Mouse (Mus musculus): Measurements from ENCODE around the gene Arhgef38. TPM values are rescaled to one million over a fixed set of nuclear protein-coding genes. Genes with fewer than 3 reads are reported as not detected.
A peak's percentile ranks its signal among the peaks of the same experiment; 100 is the strongest.

Arhgef38 gene
- total RNA-seq, 2 experiments from 2014 or later = not detected

DNA sequence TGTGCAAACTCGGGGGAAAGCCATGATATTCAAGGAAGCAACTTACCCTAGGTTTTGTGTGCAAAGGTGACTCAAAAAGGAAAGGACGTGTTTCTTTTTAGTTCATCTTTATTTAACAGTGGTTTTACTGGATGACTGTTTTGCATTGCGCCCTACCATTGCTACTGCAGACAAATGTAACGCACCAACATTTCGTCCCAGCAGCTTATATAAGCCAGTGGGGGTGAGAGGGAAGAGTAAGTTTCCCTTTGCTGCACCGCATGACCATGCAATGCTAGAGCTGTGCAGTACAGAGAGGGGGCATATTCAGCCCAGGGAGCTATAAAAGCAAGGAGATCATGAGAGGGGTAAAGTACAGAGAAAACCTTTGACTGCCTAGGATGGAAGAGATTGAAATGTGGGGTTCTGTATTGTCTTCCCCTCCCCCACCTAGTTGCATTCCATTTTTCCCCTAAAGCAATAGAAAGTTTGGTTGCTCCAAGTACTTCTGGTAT, 70.8 kb downstream of the Arhgef38 start:
- no peak for DNase-seq

DNA sequence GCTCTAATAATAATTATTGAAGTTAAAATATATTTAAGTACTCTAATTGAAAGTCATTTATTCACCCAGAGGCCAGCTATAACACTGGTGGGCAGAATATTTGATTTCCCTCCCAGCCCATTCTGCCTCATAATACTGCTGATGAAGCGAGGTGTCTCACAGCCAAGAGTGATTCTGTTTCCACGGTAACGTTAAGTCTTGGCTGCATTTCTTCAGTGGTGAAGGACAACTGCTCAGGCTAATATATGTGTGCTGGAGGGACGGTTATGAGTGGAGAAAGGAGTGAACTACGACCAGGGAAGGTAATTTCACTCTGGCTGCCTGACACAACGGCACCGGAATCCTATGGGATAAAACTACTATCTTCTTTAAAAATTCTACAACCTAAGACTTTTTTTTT, 71.6 kb downstream of the Arhgef38 start:
- DNase-seq = peak in 1 of 2 experiments; percentile 7

DNA sequence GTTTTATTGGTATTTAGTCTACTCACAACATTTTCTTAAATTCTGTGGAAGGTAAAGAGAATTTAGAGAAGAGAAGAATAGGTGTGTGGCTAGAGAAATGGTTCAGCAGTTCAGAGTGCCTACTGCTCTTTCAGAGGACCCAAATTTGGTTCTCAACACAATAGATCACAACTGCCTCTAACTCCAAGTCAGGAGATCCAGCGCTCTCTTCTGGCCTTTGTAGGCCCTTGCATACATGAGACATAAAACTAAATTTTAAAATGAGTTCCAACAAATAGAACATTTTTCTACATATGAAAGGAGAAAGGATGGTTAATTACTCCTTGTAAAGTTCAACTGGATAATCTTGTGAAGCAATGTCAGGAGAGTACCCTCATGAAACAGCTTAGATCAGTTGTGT, 73.3 kb downstream of the Arhgef38 start:
- DNase-seq = no peak

DNA sequence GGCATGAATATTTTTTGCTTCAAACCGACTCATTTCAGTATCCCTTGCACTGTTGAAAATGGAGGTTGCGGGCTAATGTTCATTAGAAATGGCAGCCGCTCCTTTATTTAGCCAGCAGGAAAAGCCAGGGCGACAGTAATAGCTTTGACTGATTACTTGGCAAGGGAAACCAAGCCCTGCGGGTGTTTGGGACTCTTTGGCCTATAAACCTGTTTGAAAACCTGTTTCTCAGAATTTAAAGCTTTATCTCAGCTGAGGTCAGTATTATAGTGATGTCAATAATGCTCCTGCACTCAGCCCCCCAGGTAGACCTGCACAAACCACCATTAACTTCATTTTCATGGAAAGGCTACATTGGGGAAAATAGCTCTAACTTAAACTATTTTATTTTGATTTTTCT, 76.5 kb downstream of the Arhgef38 start:
- DNase-seq = no peak

DNA sequence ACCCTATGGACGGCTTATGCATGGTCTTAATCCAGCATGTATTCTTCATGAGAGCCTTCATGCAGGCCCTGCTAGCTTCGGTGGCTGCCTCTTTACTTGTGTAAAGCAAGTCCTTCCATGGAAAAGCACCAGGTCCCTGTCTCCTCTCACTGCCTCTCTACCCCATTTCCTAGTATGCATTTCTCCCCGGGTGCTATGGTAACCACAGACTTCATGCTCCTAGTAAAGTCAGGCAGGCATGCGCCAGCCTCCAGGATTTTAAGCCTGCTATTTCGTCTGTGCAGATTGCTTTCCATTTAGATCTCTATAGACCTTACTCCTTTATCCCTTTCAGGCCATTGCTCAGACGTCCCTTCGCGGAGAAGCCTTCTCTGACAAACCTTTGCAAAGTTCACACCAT, 80.1 kb downstream of the Arhgef38 start:
- no peak for DNase-seq

DNA sequence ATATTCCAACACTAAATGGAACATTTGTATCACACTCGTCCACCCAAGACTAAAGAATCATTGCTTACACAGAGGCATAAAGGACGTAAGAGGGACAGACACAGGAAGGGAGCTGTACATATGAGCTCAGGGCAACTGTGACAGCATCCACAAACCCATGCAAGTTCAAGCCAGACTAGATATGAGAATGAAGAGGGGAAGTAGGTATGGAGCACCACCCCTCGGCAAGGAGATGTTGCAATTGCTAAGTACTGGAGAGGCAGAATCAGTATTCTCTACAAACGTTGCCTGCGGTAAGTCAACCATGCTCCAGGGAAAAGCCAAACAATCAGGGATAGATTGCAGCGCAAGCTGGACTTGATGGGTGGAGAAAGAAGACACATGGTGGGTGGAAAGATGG, 81.1 kb downstream of the Arhgef38 start:
- no peak for DNase-seq

DNA sequence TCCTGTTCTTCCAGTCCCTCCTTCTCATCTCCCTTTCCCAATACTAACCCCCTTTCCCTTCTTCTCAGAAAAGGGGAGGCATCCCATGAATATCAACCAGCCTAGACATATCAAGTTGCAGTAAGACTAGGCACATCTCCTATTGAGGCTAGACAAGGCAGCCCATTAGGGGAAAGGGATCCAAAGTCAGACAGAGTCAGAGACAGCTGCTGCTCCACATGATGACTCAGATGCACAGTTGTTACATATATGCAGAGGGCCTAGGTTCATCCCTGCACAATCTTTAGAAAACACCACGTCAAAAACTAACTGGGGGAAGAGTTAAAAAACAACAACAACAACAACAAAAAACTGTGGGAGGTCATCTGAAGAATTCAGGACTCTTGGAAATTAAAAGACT, 81.9 kb downstream of the Arhgef38 start:
- no peak for DNase-seq

DNA sequence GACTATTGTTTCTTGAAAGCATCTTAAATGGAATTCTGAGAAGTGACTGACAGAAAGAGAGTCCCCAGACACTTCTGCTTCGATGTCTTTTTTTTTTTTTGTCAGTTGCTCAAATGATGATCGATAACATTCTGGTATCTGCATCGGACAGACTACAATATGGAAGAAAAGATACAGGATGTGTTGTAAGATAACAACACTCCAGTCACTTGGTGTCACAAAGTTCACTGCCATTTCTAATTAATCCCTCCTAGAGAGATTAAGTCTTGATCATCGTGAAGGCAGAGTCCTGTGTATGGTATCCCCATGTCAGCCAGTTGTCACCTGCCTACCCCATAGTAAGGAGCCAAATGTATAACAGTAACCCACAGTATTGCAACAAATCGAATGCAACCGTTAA, 83.1 kb downstream of the Arhgef38 start:
- DNase-seq = no peak

DNA sequence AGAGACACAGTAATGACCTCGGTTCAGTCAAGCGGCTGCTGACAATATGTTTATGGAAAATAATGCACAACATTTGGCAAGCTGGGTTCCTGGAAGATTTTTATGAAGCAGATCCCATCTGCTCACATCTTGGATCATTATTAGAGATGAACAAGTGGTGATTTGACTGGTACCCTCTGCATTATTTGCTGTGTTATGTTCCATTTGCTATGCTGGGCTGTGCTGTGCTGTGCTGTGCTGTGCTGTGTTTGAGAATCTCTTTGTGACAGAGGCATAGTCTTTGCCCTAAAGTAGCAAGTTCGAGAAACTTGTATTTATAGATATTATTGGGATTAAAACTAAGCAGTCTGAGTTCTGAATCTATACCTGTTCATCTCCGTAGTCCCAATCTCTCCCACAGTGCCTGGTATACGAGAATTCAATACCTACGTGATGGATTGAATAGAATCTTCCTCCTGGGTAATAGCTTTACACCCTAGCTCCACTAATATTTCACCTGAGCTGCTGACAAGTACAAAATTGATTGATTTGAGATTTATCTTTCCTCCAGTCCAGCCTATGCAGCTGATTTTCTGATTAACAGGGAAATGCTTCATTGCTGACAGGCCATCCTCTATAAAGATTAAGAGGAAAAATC, 90.1 kb downstream of the Arhgef38 start:
- DNase-seq = no peak

DNA sequence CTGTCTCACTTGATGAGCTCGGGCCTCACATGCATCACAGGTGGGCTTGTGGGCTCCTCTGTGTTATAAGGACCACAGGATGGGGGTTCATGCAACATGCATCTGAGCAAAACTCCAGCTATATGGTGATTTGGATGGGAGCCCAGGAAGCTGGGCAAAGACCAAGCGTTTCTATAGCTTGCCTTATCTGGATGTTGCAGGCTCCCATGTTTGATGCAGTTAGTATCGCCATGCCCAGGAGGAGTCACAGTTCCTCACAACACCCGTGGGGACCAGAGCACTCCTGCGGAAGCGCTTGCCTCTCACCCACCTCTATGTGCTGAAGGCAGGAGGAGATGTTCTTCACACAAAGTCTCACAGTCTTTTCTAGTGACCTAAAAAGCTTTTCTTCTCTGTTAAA, 92.9 kb downstream of the Arhgef38 start:
- no peak for DNase-seq

DNA sequence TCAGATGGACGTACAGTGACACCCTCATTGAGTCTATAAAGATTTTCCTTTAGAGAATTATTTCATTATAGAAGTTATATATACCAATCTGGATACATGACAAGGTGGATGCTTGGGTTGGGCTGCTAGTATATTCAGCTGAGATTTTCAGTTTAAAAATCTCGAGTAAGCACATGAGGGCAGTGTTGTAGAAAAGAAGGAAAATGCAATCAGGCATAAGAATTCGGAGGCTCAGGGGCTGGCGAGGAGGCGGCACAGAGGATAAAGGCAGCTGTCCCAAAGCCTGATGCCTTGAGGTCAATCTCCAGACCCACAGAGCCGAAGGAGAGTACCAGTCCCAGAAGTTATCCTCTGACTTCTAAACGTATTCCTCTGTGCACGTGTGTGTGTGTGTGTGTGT, 102.1 kb downstream of the Arhgef38 start:
- DNase-seq = no peak

DNA sequence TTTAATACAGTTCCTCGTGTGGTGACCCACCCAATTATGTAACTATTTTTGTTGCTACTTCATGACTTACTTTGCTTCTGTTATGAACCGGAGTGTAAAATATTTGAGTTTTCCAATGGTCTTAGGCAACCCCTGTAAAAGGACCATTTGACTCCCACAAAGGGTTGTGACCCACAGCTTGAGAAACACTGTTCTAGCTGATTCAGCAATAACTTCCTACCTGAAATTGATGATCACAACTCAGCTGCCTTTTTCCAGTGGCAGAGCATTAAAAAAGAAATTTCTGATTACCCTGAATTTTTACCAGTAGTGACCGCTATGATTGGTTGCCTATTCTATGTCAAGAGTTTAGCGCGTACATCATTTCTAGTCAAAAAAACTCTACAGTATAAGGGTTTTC, 103.4 kb downstream of the Arhgef38 start:
- no peak for DNase-seq

DNA sequence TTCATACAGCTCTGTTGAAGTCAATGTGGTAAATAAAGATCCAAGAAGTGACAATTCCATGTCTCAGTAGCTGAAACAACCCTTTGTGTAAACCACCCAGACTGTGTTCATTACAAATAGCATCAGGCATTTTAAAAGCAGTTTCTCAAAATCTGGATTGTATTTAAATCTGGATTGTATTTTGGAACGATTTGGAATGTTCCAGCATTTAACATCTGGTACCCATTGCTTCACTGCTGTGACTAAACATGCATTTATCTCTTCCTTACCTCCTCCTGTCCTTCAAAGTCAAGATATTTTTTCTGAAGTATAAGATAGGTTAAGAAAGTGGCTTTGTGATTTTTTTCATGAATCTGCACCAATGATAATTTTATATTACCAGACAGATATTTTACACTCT, 121.5 kb downstream of the Arhgef38 start:
- no peak for DNase-seq

DNA sequence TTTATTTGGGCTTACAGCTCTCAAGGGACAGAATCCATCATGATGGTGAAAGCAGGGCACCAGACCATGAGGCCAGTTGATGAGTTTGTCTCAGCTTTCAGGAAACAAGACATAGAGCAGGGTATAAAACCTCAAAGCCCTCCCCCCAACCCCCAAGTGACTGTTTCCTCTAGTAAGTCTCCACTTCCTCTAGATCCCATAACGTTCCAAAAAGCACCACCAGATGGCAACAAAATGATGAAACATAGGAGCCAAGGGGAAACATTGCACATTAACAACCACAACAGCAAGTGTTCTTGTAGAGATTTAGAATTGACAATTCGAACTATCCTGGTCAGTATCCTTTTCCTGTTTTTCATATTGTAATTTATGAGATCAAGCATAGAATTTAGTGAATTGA, 123.0 kb downstream of the Arhgef38 start:
- peak in 1 of 2 experiments; percentile 34 for DNase-seq

DNA sequence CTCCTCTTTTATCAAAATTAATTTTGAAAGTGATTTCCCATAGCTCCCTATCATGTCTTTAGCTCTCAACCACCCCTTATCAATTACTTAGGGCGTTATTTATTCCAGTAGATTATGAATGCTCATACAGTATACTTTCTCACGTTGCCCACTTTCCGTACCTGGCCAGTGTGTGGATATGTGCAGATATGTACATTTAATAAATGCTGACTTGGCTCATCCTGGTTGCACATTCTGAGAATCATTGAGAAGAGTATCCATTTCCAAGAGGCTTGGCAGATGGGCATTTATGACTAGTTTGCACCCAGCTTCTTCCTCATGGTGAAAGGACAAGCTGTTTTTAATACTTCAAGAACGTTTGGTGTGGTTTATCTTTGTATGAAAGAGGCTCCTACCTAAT, 124.9 kb downstream of the Arhgef38 start:
- DNase-seq = no peak

DNA sequence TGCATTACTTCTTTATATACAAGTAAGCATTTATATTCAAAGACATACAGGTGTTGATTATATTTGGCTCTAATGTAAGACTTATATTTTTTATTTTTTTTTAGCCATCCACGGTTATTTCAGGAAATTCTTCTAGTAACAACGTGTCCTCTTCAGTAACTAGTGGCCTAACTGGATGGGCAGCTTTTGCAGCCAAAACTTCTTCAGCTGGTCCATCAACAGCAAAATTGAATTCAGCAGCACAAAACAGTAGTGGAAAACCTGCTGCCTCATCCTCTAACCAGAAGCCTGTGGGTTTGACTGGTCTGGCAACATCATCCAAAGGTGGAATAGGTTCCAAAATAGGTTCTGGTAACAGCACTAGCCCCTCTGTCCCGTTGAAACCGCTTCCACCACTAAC, 126.0 kb downstream of the Arhgef38 start:
- DNase-seq = no peak

DNA sequence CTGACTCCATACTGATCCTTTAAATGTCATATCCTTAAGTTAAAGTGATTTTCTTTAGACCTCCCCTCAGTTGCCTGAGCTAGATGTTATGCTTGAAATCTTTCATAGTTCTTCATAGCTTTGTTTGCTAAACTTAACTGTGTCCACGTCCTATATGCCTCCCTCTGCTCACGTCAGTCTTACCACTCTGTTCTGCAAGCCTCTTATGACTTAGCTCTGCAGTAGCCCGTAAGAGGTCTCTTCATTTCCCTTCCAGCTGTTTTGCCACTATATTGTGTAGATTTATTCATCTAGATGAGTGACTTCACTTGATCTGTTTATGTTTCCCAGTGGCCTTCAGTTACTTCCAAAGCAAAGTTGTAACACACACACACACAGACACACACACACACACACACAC, 130.3 kb downstream of the Arhgef38 start:
- DNase-seq = no peak

DNA sequence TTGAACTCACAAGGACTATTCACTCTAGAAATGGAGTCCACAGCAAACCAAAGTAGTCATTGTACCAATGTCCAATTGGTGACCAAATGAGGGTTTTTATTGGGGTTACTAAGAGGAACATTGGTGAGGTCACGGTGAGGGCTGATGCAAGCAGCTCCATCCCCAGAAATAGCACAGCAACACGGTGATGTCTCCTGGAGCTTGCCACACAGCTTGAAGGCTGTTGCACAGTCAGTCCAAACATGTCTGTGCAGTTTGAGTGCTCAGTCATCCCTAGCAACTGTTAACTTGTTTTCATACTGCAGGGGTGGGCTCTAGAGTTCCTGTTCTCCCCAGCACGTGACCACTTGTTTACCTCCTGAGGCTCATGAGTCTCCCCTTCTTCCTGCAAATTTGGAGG, 131.0 kb downstream of the Arhgef38 start:
- DNase-seq = no peak

DNA sequence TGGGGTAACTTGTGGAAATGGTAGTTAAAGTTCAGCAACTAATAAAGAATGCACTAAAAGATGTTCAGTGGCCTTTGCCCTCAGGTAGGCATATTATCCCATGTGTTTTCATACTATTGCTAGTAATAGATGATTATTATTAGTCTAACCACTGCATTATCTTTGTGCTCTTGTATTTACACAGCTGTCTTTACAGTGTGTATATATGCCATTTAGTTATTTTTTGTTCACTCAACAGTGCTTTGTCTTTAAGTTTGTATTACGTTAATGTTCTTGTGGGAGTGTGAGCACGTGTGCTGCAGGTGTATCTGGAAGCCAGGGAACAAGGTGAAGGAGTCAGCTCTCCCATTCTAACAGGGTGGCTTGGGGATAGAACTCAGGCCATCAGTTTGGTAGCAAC, 135.8 kb downstream of the Arhgef38 start:
- DNase-seq = no peak

DNA sequence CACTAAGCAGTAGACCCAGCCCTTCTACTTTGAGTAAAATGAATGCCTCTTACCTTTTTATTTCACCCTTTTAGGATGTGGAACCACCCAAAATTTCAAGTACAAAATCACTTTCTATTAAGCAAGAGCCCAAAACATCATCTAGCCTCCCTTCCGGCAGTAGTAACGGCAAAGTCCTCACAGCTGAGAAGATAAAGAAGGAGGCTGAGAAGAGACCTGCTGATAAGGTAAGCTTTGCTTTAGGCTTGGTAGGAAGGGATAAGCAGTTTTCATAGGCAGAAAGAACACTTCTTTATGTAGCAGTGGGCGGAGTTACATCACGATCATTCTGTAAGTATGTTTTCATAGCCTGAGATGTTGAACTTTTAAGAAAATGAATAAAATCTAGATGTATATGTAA, 136.4 kb downstream of the Arhgef38 start:
- no peak for DNase-seq

DNA sequence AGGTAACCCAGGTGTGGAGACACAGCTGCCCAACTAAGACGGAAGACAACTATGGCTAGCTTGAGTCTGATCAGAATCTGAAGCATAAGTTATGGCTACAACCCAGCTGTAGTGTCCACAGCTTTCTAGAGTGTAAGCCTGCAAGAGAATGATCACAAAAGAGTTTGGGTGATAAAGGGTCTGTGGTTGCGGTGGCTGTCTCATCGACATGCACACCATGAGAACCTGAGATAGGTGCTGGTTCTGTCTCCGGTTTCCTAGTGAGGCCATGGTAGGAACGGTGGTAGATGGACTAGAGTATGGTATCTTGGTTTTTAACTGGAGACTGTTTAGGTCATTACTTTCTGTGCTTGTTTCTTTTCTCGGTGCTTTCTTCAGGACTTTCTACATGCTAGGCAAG, 136.8 kb downstream of the Arhgef38 start:
- no peak for DNase-seq

DNA sequence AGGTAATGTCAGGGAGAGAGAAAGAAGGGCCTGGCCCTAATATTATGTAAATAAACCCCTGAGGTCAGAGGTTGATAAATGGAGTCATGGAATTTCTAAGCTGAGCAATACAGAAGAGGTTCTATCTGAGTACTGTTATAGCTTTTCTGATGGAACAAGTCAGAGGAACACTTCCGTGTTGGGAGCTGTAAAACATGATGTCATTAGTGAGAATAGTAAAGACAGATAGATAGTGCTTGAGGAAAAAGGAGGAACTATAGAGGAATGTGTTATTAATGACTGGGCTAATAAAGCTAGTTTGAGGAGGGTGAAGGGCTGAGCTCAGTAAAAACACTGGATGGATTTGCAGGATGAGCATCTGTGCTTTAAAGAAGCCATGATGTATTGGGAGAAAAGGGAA, 140.4 kb downstream of the Arhgef38 start:
- DNase-seq = no peak

DNA sequence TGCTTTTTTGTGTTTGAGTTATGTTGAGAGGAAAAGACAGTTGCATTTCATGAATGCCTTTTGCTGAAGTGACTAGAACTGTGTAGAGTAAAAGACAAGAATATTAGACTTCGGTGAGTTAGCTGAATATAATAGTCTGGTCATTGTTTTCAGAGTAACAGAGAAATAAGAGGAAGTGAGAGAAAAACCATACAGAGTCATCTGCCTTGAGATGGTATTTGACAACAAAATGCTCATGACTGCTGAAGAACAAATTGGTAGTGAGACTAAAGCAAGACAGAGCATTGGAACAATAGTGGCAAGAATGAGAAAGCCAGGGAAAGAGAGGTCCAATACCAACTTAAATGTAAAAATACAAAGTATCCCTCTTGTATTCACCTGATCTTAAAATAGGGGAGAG, 141.8 kb downstream of the Arhgef38 start:
- DNase-seq = no peak

DNA sequence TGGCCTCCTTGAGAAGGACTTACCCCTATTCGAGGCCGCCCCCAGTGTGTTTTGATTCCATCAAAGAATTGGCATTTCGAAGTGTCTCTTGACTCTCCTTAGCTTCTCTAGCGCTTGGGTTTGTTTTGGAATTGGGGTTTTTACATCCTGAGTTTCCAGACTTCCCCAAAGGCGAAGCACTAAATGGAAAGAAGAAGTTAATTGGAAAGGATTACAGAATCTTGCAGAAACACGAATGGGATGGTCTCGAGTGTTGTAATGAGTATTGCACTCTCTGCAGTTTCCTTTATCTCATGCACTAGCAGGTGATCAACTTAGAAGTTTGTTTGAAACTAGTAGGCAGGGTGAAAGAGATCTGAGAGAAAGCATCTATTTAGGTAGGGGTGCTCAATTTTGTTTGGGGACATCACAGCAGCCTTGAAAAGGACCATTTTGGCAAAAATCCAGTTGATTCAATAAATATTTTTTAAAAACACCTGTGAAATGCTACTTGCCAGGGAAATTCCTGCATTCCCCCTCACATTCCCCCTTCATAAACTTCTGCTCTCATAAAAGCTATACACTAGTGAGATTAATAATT, 142.4 kb downstream of the Arhgef38 start:
- DNase-seq = no peak

Data from adrenal gland, postnatal 36 days (tissue).